Mouse (Mus musculus) forebrain, embryonic 14.5 days (tissue): ENCODE results near the gene Smco4. TPM values are rescaled to one million over a fixed set of nuclear protein-coding genes. Genes with fewer than 3 reads are reported as not detected.
"Not testable (repeated sequence)": the region's sequence is repeated elsewhere in the genome, so short reads cannot be mapped to it uniquely, and the experiment has no call there.

ENCODE experiments used
- ATAC-seq: fragments of 200-750 bp; cut with Nextera tagmentation; 2 replicates; pipeline ENCODE4 v1.8.0; 2017; ENCODE audit warnings: mild to moderate bottlenecking, moderate library complexity
- DNase-seq: peaks from one replicate; pipeline ENCODE4 v3.0.0-alpha.2; 2015; ENCODE audit warnings: low spot score
- H3K27ac ChIP-seq: fragments of 300-500 bp; sonication (generic); 2 replicates; pipeline ENCODE4 v1.5.1; 2014; ENCODE audit warnings: low read depth, mild to moderate bottlenecking, control low read depth, low read length, moderate library complexity
- H3K27me3 ChIP-seq: fragments of 300-500 bp; sonication (generic); replicated peaks from 2 replicates; pipeline ENCODE4 v1.6.1; 2014; ENCODE audit warnings: low read length, control low read depth, mixed read lengths; ENCODE audit not compliant: control insufficient read depth, insufficient read depth
- H3K36me3 ChIP-seq: fragments of 300-500 bp; sonication (generic); 2 replicates; pipeline ENCODE4 v1.6.1; 2014; ENCODE audit warnings: low read length, control low read depth; ENCODE audit not compliant: control insufficient read depth, insufficient read depth
- H3K4me1 ChIP-seq: fragments of 300-500 bp; sonication (generic); 2 replicates; pipeline ENCODE4 v1.6.1; 2014; ENCODE audit warnings: antibody characterized with exemption, low read length, control low read depth; ENCODE audit not compliant: control insufficient read depth, insufficient read depth
- H3K4me2 ChIP-seq: fragments of 300-500 bp; sonication (generic); 2 replicates; pipeline ENCODE4 v1.6.1; 2014; ENCODE audit warnings: mild to moderate bottlenecking, control low read depth, low read length
- H3K4me3 ChIP-seq: fragments of 300-500 bp; sonication (generic); 2 replicates; pipeline ENCODE4 v1.5.1; 2014; ENCODE audit warnings: low read depth, low read length, control low read depth
- H3K9ac ChIP-seq: fragments of 300-500 bp; sonication (generic); 2 replicates; pipeline ENCODE4 v1.6.1; 2014; ENCODE audit warnings: mild to moderate bottlenecking, low read length, control low read depth, moderate library complexity
- H3K9me3 ChIP-seq: fragments of 300-500 bp; sonication (generic); replicated peaks from 2 replicates; pipeline ENCODE4 v1.6.1; 2016; ENCODE audit warnings: low read length, control low read depth, mixed read lengths; ENCODE audit not compliant: control insufficient read depth
- WGBS: fragments of 180-500 bp; shearing (Covaris S2); extraction: QIAGEN DNeasy Blood & Tissue Kit; methylation state at CpG from one replicate; pipeline ENCODE4 v1.1.7; 2014; 5-methylcytosine and 5-hydroxymethylcytosine counted together
- polyA plus RNA-seq: library from polyadenylated mRNA; unstranded; fragments of >200 nt; fragmentation: Nextera tagmentation; extraction: Ambion mirVana; gene quantifications from 2 replicates; pipeline ENCODE4 v1.2.1, GENCODE M21; 2014

The Smco4 gene
- polyA plus RNA-seq, 1 experiment from 2014 or later = 3.5 TPM

GRCm38 (mm10) chr9:15538979-15539533 lies 45.8 kb downstream of the Smco4 start:
- Histone ChIP-seq H3K4me1 (no peaks in the 10 kb centered on the region), H3K27ac (no peak overlapping the region), H3K4me3 (no peak overlapping the region), H3K4me2 (no peak overlapping the region), H3K9ac (no peak overlapping the region), H3K9me3 (no peaks in the 10 kb centered on the region), H3K36me3 (no peaks in the 10 kb centered on the region), H3K27me3 (no peaks in the 10 kb centered on the region)
- ATAC-seq (no peak), DNase-seq (no peak)
- WGBS = 85% methylated on average over 8 of the region's 8 CpGs

DNA sequence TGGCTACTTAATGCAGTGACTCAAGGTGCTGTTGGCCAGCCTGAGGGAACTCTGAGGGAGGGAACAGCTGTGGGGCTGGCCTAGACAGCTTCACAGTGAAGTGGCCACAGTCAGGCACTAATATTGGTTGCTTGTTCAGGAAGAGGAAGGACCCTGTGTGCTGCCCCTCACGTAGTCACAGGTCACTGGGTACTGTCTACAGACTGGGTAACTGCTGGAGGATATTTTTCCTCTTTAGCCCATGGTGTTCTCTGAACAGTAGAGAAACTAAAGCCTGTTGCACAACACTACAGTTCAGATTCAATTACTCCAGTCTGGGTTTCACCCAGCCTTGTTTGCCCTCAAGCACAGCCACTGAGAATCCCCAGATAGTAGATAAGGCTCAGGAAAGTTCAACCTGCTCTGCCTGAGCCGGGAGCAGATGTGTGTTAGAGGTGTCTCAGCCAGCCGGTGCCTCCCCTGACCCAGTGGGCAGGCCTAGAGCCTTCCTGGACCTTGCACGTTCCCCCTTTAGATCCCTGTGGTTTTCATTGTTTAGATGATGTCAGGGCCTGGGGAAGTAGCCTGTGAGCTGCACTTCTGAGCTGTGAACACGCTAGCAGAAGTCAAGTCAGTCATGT lies 48.6 kb downstream of the Smco4 start:
- 85% methylated on average over 5 of the region's 5 CpGs for WGBS
- DNase-seq = no peak
- ATAC-seq = no peak
- no peaks in the 10 kb centered on the region for H3K4me1 ChIP-seq
- H3K9me3 ChIP-seq = no peaks in the 10 kb centered on the region
- H3K4me2 ChIP-seq = no peak overlapping the region
- no peak overlapping the region for H3K27ac ChIP-seq
- no peaks in the 10 kb centered on the region for H3K36me3 ChIP-seq
- no peak overlapping the region for H3K9ac ChIP-seq
- H3K27me3 ChIP-seq = no peaks in the 10 kb centered on the region
- H3K4me3 ChIP-seq = no peak overlapping the region

GRCm38 (mm10) chr9:15550461-15550961 lies 57.3 kb downstream of the Smco4 start:
- no peak overlapping the region for H3K9ac ChIP-seq
- H3K4me1 ChIP-seq = peaks cover 6% of the 10 kb centered on the region; the same call in 1 of the 2 replicates
- H3K4me2 ChIP-seq = no peak overlapping the region
- no peak for DNase-seq
- H3K27ac ChIP-seq = no peak overlapping the region
- 95% methylated on average over 4 of the region's 4 CpGs for WGBS
- ATAC-seq = no peak
- no peaks in the 10 kb centered on the region for H3K9me3 ChIP-seq
- no peaks in the 10 kb centered on the region for H3K27me3 ChIP-seq
- H3K4me3 ChIP-seq = no peak overlapping the region
- no peaks in the 10 kb centered on the region for H3K36me3 ChIP-seq

- not testable (repeated sequence) for H3K4me1 ChIP-seq, H3K4me2 ChIP-seq, ATAC-seq, H3K9ac ChIP-seq, H3K9me3 ChIP-seq, H3K27me3 ChIP-seq, H3K4me3 ChIP-seq, H3K27ac ChIP-seq, DNase-seq, H3K36me3 ChIP-seq
- 96% methylated on average over 6 of the region's 6 CpGs for WGBS
Observed at GRCm38 (mm10) chr9:15551073-15551472, 57.8 kb downstream of the Smco4 start.

DNA sequence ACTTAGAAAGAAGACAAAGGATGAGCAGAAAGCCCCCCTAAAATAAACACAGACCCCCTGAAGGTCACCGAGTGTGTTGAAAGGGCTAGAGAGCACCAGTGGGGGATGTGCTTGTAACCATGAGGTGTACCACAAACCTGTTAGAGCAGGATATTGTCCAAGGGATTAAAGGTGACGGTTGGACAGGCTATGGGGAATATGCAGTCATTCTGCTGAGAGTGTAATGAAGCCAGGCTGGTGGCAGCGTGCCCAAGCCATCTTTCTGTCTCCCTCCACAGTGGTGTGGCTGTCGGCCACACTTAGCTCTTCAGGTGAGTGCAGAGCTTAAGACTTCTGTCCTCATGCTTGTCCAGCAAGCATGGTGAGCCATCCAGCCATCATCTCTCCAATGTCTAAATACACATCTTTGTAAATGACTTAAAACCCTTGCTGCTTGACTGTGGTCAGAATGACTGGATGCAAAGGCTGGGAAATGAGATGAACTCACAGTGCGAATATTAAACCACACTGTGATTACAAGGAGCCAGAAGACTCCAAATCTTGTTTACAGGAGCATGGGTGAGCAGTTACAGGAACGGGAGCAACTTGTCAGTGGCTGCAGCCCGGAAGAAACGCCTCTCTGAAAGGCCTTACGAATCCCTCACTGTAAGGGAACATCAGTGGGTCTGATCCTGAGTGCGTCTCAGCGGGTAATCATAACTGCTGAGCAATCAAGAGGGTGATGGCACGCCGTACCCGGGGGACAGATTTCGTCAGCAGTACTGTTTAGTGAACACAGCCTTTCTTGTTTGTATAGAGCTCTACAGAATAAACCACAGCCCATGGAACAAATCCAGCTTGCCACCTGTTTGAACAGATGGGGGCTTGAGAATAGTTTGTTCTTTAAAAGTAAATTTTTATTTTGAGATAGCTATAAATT lies 59.0 kb downstream of the Smco4 start:
- ATAC-seq (no peak; the same call in 1 of the 2 replicates), DNase-seq (peak; percentile 30)
- Histone ChIP-seq H3K4me2 (no peak overlapping the region), H3K27me3 (no peaks in the 10 kb centered on the region), H3K36me3 (no peaks in the 10 kb centered on the region), H3K27ac (no peak overlapping the region), H3K4me3 (no peak overlapping the region), H3K4me1 (peaks cover 6% of the 10 kb centered on the region; the same call in 1 of the 2 replicates), H3K9me3 (no peaks in the 10 kb centered on the region), H3K9ac (no peak overlapping the region)
- WGBS = 75% methylated on average over 15 of the region's 15 CpGs

- DNase-seq (peak; percentile 47), ATAC-seq (no peak)
- H3K4me3 ChIP-seq = no peak overlapping the region
- no peak overlapping the region for H3K9ac ChIP-seq
- H3K4me1 ChIP-seq = peaks cover 6% of the 10 kb centered on the region; the same call in 1 of the 2 replicates
- no peak overlapping the region for H3K4me2 ChIP-seq
- H3K9me3 ChIP-seq = no peaks in the 10 kb centered on the region
- 48% methylated on average over 8 of the region's 8 CpGs for WGBS
- no peaks in the 10 kb centered on the region for H3K36me3 ChIP-seq
- H3K27ac ChIP-seq = no peak overlapping the region
- H3K27me3 ChIP-seq = no peaks in the 10 kb centered on the region
Observed at GRCm38 (mm10) chr9:15553322-15553721, 60.1 kb downstream of the Smco4 start.

DNA sequence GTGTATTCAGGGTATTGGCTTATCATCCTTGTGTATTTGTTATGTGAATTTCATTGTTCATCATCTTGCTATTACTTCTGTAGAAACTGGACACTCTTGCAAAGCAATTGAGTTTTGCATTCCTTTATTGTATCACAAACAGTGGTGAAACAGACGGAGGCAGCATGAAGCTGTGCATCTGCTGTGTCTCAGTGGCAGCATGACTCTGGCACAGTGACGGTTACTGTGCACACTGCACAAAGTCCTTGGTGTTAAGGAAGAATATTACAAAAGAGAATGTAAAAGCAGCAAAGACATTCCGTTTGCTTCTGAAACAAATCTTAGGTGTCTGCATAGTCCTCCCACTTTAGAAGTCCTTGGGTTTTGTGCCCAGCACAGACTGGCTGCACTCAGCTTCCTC lies 67.2 kb downstream of the Smco4 start:
- H3K36me3 ChIP-seq = no peaks in the 10 kb centered on the region
- DNase-seq = no peak
- H3K4me2 ChIP-seq = no peak overlapping the region
- H3K27me3 ChIP-seq = no peaks in the 10 kb centered on the region
- no peaks in the 10 kb centered on the region for H3K4me1 ChIP-seq
- no peak overlapping the region for H3K27ac ChIP-seq
- H3K9ac ChIP-seq = no peak overlapping the region
- WGBS = 72% methylated on average over 3 of the region's 3 CpGs
- H3K4me3 ChIP-seq = no peak overlapping the region
- H3K9me3 ChIP-seq = no peaks in the 10 kb centered on the region
- ATAC-seq = no peak

DNA sequence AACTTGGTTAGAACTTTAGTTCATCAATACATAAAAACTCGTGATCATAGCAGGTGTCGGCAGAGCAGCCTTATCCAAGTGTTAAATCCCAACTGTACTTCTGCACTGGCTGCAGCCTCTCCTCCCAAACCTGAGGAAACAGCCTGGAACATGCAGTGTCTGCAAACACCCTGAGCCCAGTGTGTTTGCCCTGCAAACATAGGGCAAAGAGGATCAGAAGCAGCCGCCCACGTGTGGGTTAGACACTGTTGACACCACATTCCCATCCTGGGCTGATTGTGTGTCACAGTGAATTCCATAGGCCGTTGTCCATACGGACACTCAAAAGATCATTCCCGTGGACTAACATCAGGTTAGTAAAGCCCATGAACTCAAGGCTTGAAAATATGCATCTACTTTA lies 69.1 kb downstream of the Smco4 start:
- no peak for DNase-seq
- no peaks in the 10 kb centered on the region for H3K9me3 ChIP-seq

More for the DNA sequence above, 69.1 kb downstream of the Smco4 start:
- H3K4me3 ChIP-seq = no peak overlapping the region
- no peak for ATAC-seq
- H3K9ac ChIP-seq = no peak overlapping the region
- no peak overlapping the region for H3K4me2 ChIP-seq
- no peaks in the 10 kb centered on the region for H3K27me3 ChIP-seq
- no peaks in the 10 kb centered on the region for H3K4me1 ChIP-seq
- H3K27ac ChIP-seq = no peak overlapping the region
- 90% methylated on average over 7 of the region's 7 CpGs for WGBS
- H3K36me3 ChIP-seq = no peaks in the 10 kb centered on the region
